Mouse (Mus musculus) testis, adult 2 months (tissue): Measurements from ENCODE around the gene Mb.

ENCODE experiments used
- CTCF ChIP-seq: fragments of 200-500 bp; IDR thresholded peaks from 2 replicates; pipeline ENCODE4 v1.5.1; 2012; ENCODE audit warnings: low read depth, mild to moderate bottlenecking, inconsistent platforms, low read length, moderate library complexity; ENCODE audit not compliant: control insufficient read depth, insufficient read depth, insufficient replicate concordance
- POLR2A ChIP-seq: fragments of 200-500 bp; IDR thresholded peaks from 2 replicates; pipeline ENCODE4 v1.6.1; 2012; ENCODE audit warnings: low read depth, mild to moderate bottlenecking, inconsistent platforms, low read length, moderate library complexity; ENCODE audit not compliant: control insufficient read depth

DNA sequence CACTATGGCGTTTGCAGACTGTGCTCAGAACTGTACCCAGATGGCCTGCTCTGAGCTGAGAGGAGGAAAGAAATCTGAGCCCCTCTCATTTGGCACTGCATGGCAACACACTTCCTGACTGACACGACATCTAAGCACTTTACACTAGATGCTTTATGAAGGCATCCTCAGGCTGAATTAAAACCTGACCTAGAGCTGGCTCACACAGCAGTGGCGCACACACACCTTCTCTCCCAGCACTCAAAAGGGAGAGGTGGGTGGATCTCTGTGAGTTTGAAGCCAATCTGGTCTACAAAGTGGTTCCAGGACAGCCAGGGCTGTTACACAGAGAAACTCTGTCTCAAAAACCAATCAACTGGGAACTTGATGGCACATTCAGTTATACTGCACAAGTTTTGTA lies 49.3 kb upstream of the Mb start:
- TF ChIP-seq CTCF, result no peak
- no peak for TF ChIP-seq POLR2A
